Mouse (Mus musculus): ENCODE data around the gene Xrra1.

DNA sequence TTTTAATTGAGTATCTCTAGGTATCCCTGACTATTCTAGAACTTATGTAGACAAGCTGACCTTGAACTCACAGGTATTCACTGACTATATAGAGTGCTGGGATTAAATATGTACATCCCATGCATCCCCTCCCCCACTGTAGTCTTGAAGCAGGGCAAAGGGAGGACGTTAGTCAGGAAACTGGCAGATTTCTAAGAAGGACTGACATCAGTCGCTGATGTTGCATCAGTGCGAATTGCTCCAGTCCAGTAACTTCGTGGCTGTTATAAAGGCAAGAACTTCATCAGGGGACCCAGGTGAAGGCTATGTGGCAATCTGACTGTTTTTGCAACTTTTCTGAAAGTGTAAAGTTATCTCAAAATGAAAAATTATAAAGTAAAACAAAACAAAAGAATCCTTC is 10.4 kb downstream of the Xrra1 start:
- TF ChIP-seq CTCF (IDR thresholded peaks at IDR 0.05; ENCODE audit: control insufficient read depth, insufficient read depth, insufficient replicate concordance, low read depth, low read length) = no peak
- TF ChIP-seq POLR2A (IDR thresholded peaks at IDR 0.05; ENCODE audit: control insufficient read depth, low read depth, low read length) = no peak
